Mouse (Mus musculus): ENCODE data around the gene Trpm6. TPM values are rescaled to one million over a fixed set of nuclear protein-coding genes. Genes with fewer than 3 reads are reported as not detected.

Trpm6 gene
- polyA plus RNA-seq, 1 experiment from 2014 or later = 1.4 TPM

GRCm38 (mm10) chr19:18739146-18739545 lies 10.6 kb upstream of the Trpm6 start:
- no peak for ATAC-seq (replicated peaks; ENCODE audit: low FRiP score, low read depth)

GRCm38 (mm10) chr19:18743946-18744345 lies 5.8 kb upstream of the Trpm6 start:
- H3K4me1 ChIP-seq (replicated peaks; ENCODE audit: insufficient read depth, low read length) = no peaks in the 10 kb centered on the region
- H3K4me3 ChIP-seq (replicated peaks; ENCODE audit: low read depth, low read length) = no peak overlapping the region
- 81% methylated on average over 5 of the region's 5 CpGs for WGBS
- H3K9me3 ChIP-seq (replicated peaks; ENCODE audit: low read length) = no peaks in the 10 kb centered on the region
- H3K27ac ChIP-seq = no peak overlapping the region
- H3K27me3 ChIP-seq (ENCODE audit: insufficient read depth, low read length) = no peaks in the 10 kb centered on the region
- no peak for DNase-seq (ENCODE audit: low spot score)
- no peak for TF ChIP-seq CTCF (IDR thresholded peaks at IDR 0.05; ENCODE audit: low read depth)
- H3K4me2 ChIP-seq (ENCODE audit: low read length) = no peak overlapping the region
- H3K36me3 ChIP-seq (ENCODE audit: insufficient read depth, low read length) = no peaks in the 10 kb centered on the region
- no peak for ATAC-seq (replicated peaks; ENCODE audit: low FRiP score, low read depth)
- no peak overlapping the region for H3K9ac ChIP-seq (ENCODE audit: low read depth, low read length)

More at GRCm38 (mm10) chr19:18739146-18739545, 10.6 kb upstream of the Trpm6 start:
- H3K27me3 ChIP-seq (ENCODE audit: insufficient read depth, low read length) = no peaks in the 10 kb centered on the region
- H3K4me2 ChIP-seq (ENCODE audit: low read length) = no peak overlapping the region
- no peaks in the 10 kb centered on the region for H3K4me1 ChIP-seq (replicated peaks; ENCODE audit: insufficient read depth, low read length)
- H3K36me3 ChIP-seq (ENCODE audit: insufficient read depth, low read length) = no peaks in the 10 kb centered on the region
- no peak overlapping the region for H3K9ac ChIP-seq (ENCODE audit: low read depth, low read length)
- TF ChIP-seq CTCF (IDR thresholded peaks at IDR 0.05; ENCODE audit: low read depth) = no peak
- no peak overlapping the region for H3K27ac ChIP-seq
- WGBS = 74% methylated on average over 7 of the region's 7 CpGs
- DNase-seq (ENCODE audit: low spot score) = no peak
- no peaks in the 10 kb centered on the region for H3K9me3 ChIP-seq (replicated peaks; ENCODE audit: low read length)
- no peak overlapping the region for H3K4me3 ChIP-seq (replicated peaks; ENCODE audit: low read depth, low read length)

- Histone ChIP-seq H3K36me3 (ENCODE audit: insufficient read depth, low read length) (no peaks in the 10 kb centered on the region), H3K9me3 (replicated peaks; ENCODE audit: low read length) (no peaks in the 10 kb centered on the region), H3K4me3 (replicated peaks; ENCODE audit: low read depth, low read length) (no peak overlapping the region), H3K4me2 (ENCODE audit: low read length) (no peak overlapping the region), H3K27ac (no peak overlapping the region), H3K27me3 (ENCODE audit: insufficient read depth, low read length) (no peaks in the 10 kb centered on the region), H3K4me1 (replicated peaks; ENCODE audit: insufficient read depth, low read length) (no peaks in the 10 kb centered on the region), H3K9ac (ENCODE audit: low read depth, low read length) (no peak overlapping the region)
- WGBS = 50% methylated on average over 5 of the region's 5 CpGs
- DNase-seq (ENCODE audit: low spot score) (peak; percentile 57), ATAC-seq (replicated peaks; ENCODE audit: low FRiP score, low read depth) (no peak)
- no peak for TF ChIP-seq CTCF (IDR thresholded peaks at IDR 0.05; ENCODE audit: low read depth)
Observed at GRCm38 (mm10) chr19:18746576-18747340, 3.0 kb upstream of the Trpm6 start.

- no peaks in the 10 kb centered on the region for H3K27me3 ChIP-seq (ENCODE audit: insufficient read depth, low read length)
- ATAC-seq (replicated peaks; ENCODE audit: low FRiP score, low read depth) (no peak), DNase-seq (ENCODE audit: low spot score) (no peak)
- no peaks in the 10 kb centered on the region for H3K9me3 ChIP-seq (replicated peaks; ENCODE audit: low read length)
- no peaks in the 10 kb centered on the region for H3K4me1 ChIP-seq (replicated peaks; ENCODE audit: insufficient read depth, low read length)
- H3K4me2 ChIP-seq (ENCODE audit: low read length) = no peak overlapping the region
- H3K27ac ChIP-seq = no peak overlapping the region
- TF ChIP-seq CTCF (IDR thresholded peaks at IDR 0.05; ENCODE audit: low read depth) = no peak
- H3K9ac ChIP-seq (ENCODE audit: low read depth, low read length) = no peak overlapping the region
- H3K4me3 ChIP-seq (replicated peaks; ENCODE audit: low read depth, low read length) = no peak overlapping the region
- WGBS = 81% methylated on average over 4 of the region's 4 CpGs
- no peaks in the 10 kb centered on the region for H3K36me3 ChIP-seq (ENCODE audit: insufficient read depth, low read length)
Observed at GRCm38 (mm10) chr19:18747379-18747778, 2.4 kb upstream of the Trpm6 start.

- Histone ChIP-seq H3K4me3 (replicated peaks; ENCODE audit: low read depth, low read length) (no peak overlapping the region), H3K9ac (ENCODE audit: low read depth, low read length) (no peak overlapping the region), H3K27ac (no peak overlapping the region), H3K4me1 (replicated peaks; ENCODE audit: insufficient read depth, low read length) (0 out of 2 replicates have a peak, but pooled peaks cover 3% of the 10 kb centered on the region), H3K27me3 (ENCODE audit: insufficient read depth, low read length) (no peaks in the 10 kb centered on the region), H3K9me3 (replicated peaks; ENCODE audit: low read length) (no peaks in the 10 kb centered on the region), H3K4me2 (ENCODE audit: low read length) (no peak overlapping the region), H3K36me3 (ENCODE audit: insufficient read depth, low read length) (no peaks in the 10 kb centered on the region)
- no peak for ATAC-seq (replicated peaks; ENCODE audit: low FRiP score, low read depth)
- no peak for DNase-seq (ENCODE audit: low spot score)
- no peak for TF ChIP-seq CTCF (IDR thresholded peaks at IDR 0.05; ENCODE audit: low read depth)
Observed at GRCm38 (mm10) chr19:18757191-18757590, 7.4 kb downstream of the Trpm6 start.

GRCm38 (mm10) chr19:18757706-18758105 lies 7.9 kb downstream of the Trpm6 start:
- WGBS = 72% methylated on average over 4 of the region's 4 CpGs
- no peak overlapping the region for H3K9ac ChIP-seq (ENCODE audit: low read depth, low read length)
- ATAC-seq (replicated peaks; ENCODE audit: low FRiP score, low read depth) = no peak

More at GRCm38 (mm10) chr19:18757706-18758105, 7.9 kb downstream of the Trpm6 start:
- TF ChIP-seq CTCF (IDR thresholded peaks at IDR 0.05; ENCODE audit: low read depth) = no peak
- DNase-seq (ENCODE audit: low spot score) = no peak
- Histone ChIP-seq H3K4me3 (replicated peaks; ENCODE audit: low read depth, low read length) (no peak overlapping the region), H3K9me3 (replicated peaks; ENCODE audit: low read length) (no peaks in the 10 kb centered on the region), H3K36me3 (ENCODE audit: insufficient read depth, low read length) (no peaks in the 10 kb centered on the region), H3K4me1 (replicated peaks; ENCODE audit: insufficient read depth, low read length) (0 out of 2 replicates have a peak, but pooled peaks cover 3% of the 10 kb centered on the region), H3K27me3 (ENCODE audit: insufficient read depth, low read length) (no peaks in the 10 kb centered on the region), H3K27ac (no peak overlapping the region), H3K4me2 (ENCODE audit: low read length) (no peak overlapping the region)

Measured in kidney, postnatal 0 days (tissue).